Mouse (Mus musculus) hindbrain, embryonic 14.5 days (tissue): ENCODE data around the gene Mif4gd. TPM values are rescaled to one million over a fixed set of nuclear protein-coding genes. Genes with fewer than 3 reads are reported as not detected.
"Not testable (repeated sequence)": the region's sequence is repeated elsewhere in the genome, so short reads cannot be mapped to it uniquely, and the experiment has no call there.

Experiments used
- ATAC-seq: fragments of 200-750 bp; cut with Nextera tagmentation; 2 replicates; pipeline ENCODE4 v1.8.0; 2017; ENCODE audit warnings: moderate number of reproducible peaks, mild to moderate bottlenecking, moderate TSS enrichment, moderate library complexity; ENCODE audit not compliant: low FRiP score
- DNase-seq: peaks from one replicate; pipeline ENCODE4 v3.0.0-alpha.2; 2015; ENCODE audit warnings: low spot score
- H3K27ac ChIP-seq: fragments of 300-500 bp; sonication (generic); 2 replicates; pipeline ENCODE4 v1.5.1; 2014; ENCODE audit warnings: mild to moderate bottlenecking, moderate library complexity
- H3K27me3 ChIP-seq: fragments of 300-500 bp; sonication (generic); 2 replicates; pipeline ENCODE4 v1.6.1; 2014; ENCODE audit warnings: mild to moderate bottlenecking, low read length, mixed read lengths; ENCODE audit not compliant: control insufficient read depth, insufficient read depth
- H3K36me3 ChIP-seq: fragments of 300-500 bp; sonication (generic); replicated peaks from 2 replicates; pipeline ENCODE4 v1.6.1; 2014; ENCODE audit not compliant: control insufficient read depth, insufficient read depth
- H3K4me1 ChIP-seq: fragments of 300-500 bp; sonication (generic); replicated peaks from 2 replicates; pipeline ENCODE4 v1.6.1; 2014; ENCODE audit warnings: antibody characterized with exemption, low read length, mixed read lengths; ENCODE audit not compliant: control insufficient read depth, insufficient read depth
- H3K4me2 ChIP-seq: fragments of 300-500 bp; sonication (generic); replicated peaks from 2 replicates; pipeline ENCODE4 v1.6.1; 2014; ENCODE audit warnings: mild to moderate bottlenecking, moderate library complexity
- H3K4me3 ChIP-seq: fragments of 300-500 bp; sonication (generic); replicated peaks from 2 replicates; pipeline ENCODE4 v1.5.1; 2014; ENCODE audit warnings: mild to moderate bottlenecking, low read length
- H3K9ac ChIP-seq: fragments of 300-500 bp; sonication (generic); 2 replicates; pipeline ENCODE4 v1.6.1; 2014
- H3K9me3 ChIP-seq: fragments of 300-500 bp; sonication (generic); 2 replicates; pipeline ENCODE4 v1.6.1; 2016; ENCODE audit warnings: low read length; ENCODE audit not compliant: control insufficient read depth
- WGBS: fragments of 180-500 bp; shearing (Covaris S2); extraction: QIAGEN DNeasy Blood & Tissue Kit; methylation state at CpG from one replicate; pipeline ENCODE4 v1.1.7; 2014; 5-methylcytosine and 5-hydroxymethylcytosine counted together
- polyA plus RNA-seq: library from polyadenylated mRNA; unstranded; fragments of >200 nt; fragmentation: Nextera tagmentation; extraction: Ambion mirVana; gene quantifications from 2 replicates; pipeline ENCODE4 v1.2.1, GENCODE M21; 2014

The Mif4gd gene
- polyA plus RNA-seq, 1 experiment from 2014 or later, result 13.5 TPM

- H3K36me3 ChIP-seq, result peaks cover 61% of the 10 kb centered on the region
- WGBS, result 91% methylated on average over 14 of the region's 14 CpGs
- not testable (repeated sequence) for ATAC-seq, H3K9ac ChIP-seq, H3K4me2 ChIP-seq, H3K9me3 ChIP-seq, H3K4me3 ChIP-seq, H3K4me1 ChIP-seq, DNase-seq, H3K27me3 ChIP-seq, H3K27ac ChIP-seq
These were observed 32.7 kb upstream of the Mif4gd start for GRCm38 (mm10) chr11:115645498-115645897.

GRCm38 (mm10) chr11:115644308-115644707 is 31.5 kb upstream of the Mif4gd start:
- no peak for ATAC-seq
- Histone ChIP-seq H3K36me3 (peaks cover 57% of the 10 kb centered on the region), H3K27me3 (no peaks in the 10 kb centered on the region), H3K9ac (no peak overlapping the region), H3K4me2 (no peak overlapping the region), H3K9me3 (no peaks in the 10 kb centered on the region), H3K4me1 (no peaks in the 10 kb centered on the region), H3K4me3 (no peak overlapping the region), H3K27ac (no peak overlapping the region)
- no peak for DNase-seq
- 95% methylated on average over 13 of the region's 13 CpGs for WGBS

DNA sequence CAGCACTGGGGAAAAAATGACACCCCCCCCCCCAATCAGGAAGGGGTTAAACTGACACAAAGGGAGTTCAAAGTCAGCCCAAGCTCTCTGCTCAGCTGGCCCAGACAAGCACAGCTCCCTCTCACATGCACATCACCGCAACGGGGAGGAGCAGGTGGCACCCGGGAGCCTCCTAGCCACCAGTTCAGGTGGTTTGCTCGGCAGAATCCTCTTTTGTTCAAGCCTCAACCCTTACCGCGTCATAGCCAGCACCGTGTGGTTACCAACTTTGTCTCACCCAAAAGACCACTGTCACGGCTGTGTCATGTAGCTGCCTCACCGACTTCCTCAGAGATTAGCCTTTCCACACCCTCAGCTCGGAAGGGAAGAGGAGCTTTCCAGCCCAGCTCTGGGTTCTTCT is 30.5 kb upstream of the Mif4gd start:
- Histone ChIP-seq H3K9ac (no peak overlapping the region), H3K4me3 (no peak overlapping the region), H3K27me3 (no peaks in the 10 kb centered on the region), H3K4me2 (no peak overlapping the region), H3K4me1 (no peaks in the 10 kb centered on the region), H3K9me3 (no peaks in the 10 kb centered on the region), H3K27ac (no peak overlapping the region), H3K36me3 (peaks cover 47% of the 10 kb centered on the region)
- DNase-seq (no peak), ATAC-seq (no peak)
- 77% methylated on average over 8 of the region's 10 CpGs for WGBS

- no peaks in the 10 kb centered on the region for H3K27me3 ChIP-seq
- no peak overlapping the region for H3K27ac ChIP-seq
- H3K36me3 ChIP-seq, result peaks cover 41% of the 10 kb centered on the region
- H3K4me1 ChIP-seq, result no peaks in the 10 kb centered on the region
- no peak overlapping the region for H3K4me3 ChIP-seq
- no peak overlapping the region for H3K4me2 ChIP-seq
- DNase-seq (no peak), ATAC-seq (no peak)
- H3K9me3 ChIP-seq, result no peaks in the 10 kb centered on the region
- no peak overlapping the region for H3K9ac ChIP-seq
- 96% methylated on average over 2 of the region's 2 CpGs for WGBS
These were observed 29.9 kb upstream of the Mif4gd start for GRCm38 (mm10) chr11:115642705-115643104.

DNA sequence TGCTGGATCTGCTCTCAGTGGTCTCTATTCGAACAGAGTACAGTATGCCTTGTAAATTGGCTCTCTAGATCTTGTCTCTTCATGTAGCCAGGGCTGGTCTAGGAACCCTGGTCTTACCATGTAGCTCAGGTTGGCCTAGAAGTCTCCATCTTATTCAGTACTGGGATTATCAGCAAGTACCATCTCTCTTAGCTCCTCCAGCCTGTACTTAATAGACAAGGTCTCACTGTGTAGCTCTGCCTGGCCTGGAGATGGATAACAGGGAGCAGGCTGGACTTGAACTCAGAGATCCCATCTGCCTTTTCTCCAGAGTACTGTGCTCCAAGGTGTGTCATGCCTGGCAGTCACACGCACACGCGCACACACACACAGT is 28.9 kb upstream of the Mif4gd start:
- H3K9ac ChIP-seq, result no peak overlapping the region
- H3K27ac ChIP-seq, result no peak overlapping the region
- no peaks in the 10 kb centered on the region for H3K4me1 ChIP-seq
- no peak overlapping the region for H3K4me2 ChIP-seq
- DNase-seq (no peak), ATAC-seq (no peak)
- peaks cover 35% of the 10 kb centered on the region for H3K36me3 ChIP-seq
- WGBS, result 90% methylated on average over 4 of the region's 4 CpGs
- H3K9me3 ChIP-seq, result no peaks in the 10 kb centered on the region
- H3K27me3 ChIP-seq, result no peaks in the 10 kb centered on the region
- no peak overlapping the region for H3K4me3 ChIP-seq

- H3K27me3 ChIP-seq, result no peaks in the 10 kb centered on the region
- no peak overlapping the region for H3K27ac ChIP-seq
- DNase-seq, result no peak
- no peaks in the 10 kb centered on the region for H3K4me1 ChIP-seq
- peaks cover 31% of the 10 kb centered on the region for H3K36me3 ChIP-seq
- H3K9me3 ChIP-seq, result no peaks in the 10 kb centered on the region
- H3K4me2 ChIP-seq, result no peak overlapping the region
- H3K9ac ChIP-seq, result no peak overlapping the region
- no peak overlapping the region for H3K4me3 ChIP-seq
- 56% methylated on average over 14 of the region's 14 CpGs for WGBS
- ATAC-seq, result no peak
These were observed 28.4 kb upstream of the Mif4gd start for GRCm38 (mm10) chr11:115640978-115641663.

DNA sequence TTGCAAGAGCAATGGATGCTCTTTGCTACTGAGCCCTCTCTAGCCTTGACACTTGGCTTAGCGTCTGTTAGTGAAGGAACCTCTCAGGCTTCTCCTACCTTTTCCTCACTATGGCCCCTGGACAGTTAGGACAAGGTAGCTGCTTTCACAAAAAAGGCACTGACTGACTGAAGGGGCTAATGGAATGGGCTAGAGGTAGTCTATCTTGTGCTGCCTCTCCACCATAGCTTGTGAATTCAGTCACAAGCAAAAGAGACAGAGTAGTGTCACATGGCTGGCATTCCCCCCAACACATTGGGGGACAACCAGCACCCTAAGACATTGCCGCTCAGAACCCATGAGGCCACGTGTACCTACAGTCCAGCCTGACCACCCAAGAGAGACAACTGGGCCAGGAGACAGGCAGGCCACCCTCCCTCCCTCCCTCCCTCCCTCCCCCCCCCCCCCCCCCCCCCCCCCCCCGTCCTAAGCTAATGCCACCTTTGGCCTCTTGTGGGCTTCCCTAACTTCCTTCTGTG is 27.6 kb upstream of the Mif4gd start:
- H3K9ac ChIP-seq, result no peak overlapping the region
- no peak overlapping the region for H3K27ac ChIP-seq
- H3K9me3 ChIP-seq, result no peaks in the 10 kb centered on the region
- H3K4me3 ChIP-seq, result no peak overlapping the region
- no peaks in the 10 kb centered on the region for H3K27me3 ChIP-seq
- 76% methylated on average over 3 of the region's 4 CpGs for WGBS
- H3K36me3 ChIP-seq, result peaks cover 23% of the 10 kb centered on the region
- H3K4me1 ChIP-seq, result no peaks in the 10 kb centered on the region
- no peak for DNase-seq
- H3K4me2 ChIP-seq, result no peak overlapping the region
- ATAC-seq, result no peak

GRCm38 (mm10) chr11:115639540-115639939 is 26.8 kb upstream of the Mif4gd start:
- no peak for DNase-seq

DNA sequence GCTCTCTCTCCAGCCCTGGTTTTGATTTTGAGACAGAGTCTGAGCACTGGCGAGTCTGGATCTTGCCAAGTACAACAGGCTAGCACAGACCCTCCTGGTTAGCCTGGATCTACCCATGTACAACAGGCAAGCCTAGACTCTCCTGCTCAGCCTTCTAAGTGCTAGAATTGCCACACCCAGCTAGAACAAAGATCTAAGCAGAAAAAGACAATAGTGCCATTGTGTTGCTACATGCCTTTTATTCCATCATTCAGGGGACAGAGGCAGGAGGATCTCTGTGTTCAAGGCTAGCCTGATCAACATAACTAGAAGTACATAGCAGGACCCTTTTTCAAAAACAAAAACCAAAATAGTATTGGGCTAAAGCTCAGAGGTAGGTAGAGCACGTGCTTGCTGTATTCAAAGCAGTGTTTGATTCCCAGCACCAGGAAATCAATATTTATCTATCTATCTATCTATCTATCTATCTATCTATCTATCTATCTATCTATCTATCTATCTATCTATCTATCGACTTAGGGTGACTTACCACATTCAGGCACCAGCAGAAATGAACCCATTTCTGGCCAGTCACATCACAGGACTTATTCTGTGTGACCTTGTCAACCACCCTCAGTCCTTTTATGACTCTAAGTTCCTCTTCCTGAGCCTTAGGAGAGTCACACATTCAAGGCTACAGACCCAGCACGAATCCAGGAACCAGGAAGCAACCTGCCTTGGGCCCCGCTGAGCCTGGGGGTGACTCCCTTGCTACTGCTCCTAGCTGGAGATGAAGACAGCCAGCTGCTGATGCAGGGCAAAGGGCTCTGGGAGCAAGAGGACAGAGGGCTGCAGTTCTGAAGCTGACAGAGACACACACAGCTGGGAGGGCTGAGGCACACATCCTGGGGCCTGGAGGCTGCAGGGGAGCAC is 26.0 kb upstream of the Mif4gd start:
- ATAC-seq (no peak), DNase-seq (no peak)
- peaks cover 8% of the 10 kb centered on the region; the same call in 1 of the 2 replicates for H3K36me3 ChIP-seq
- no peak overlapping the region for H3K4me2 ChIP-seq
- H3K27ac ChIP-seq, result no peak overlapping the region
- H3K9ac ChIP-seq, result no peak overlapping the region
- H3K27me3 ChIP-seq, result no peaks in the 10 kb centered on the region
- no peak overlapping the region for H3K4me3 ChIP-seq
- H3K4me1 ChIP-seq, result no peaks in the 10 kb centered on the region
- H3K9me3 ChIP-seq, result no peaks in the 10 kb centered on the region
- WGBS, result 88% methylated on average over 5 of the region's 5 CpGs

More at GRCm38 (mm10) chr11:115639540-115639939, 26.8 kb upstream of the Mif4gd start:
- no peak overlapping the region for H3K9ac ChIP-seq
- H3K27ac ChIP-seq, result no peak overlapping the region
- H3K4me2 ChIP-seq, result no peak overlapping the region
- H3K36me3 ChIP-seq, result peaks cover 15% of the 10 kb centered on the region
- H3K4me1 ChIP-seq, result no peaks in the 10 kb centered on the region
- no peak for ATAC-seq
- H3K27me3 ChIP-seq, result no peaks in the 10 kb centered on the region
- H3K4me3 ChIP-seq, result no peak overlapping the region
- 91% methylated on average over 4 of the region's 4 CpGs for WGBS
- no peaks in the 10 kb centered on the region for H3K9me3 ChIP-seq
